Mouse (Mus musculus) kidney, postnatal 0 days (tissue): ENCODE data around the gene Gtpbp2. TPM values are rescaled to one million over a fixed set of nuclear protein-coding genes. Genes with fewer than 3 reads are reported as not detected.

ENCODE experiments used
- ATAC-seq: fragments of 200-750 bp; cut with Nextera tagmentation; replicated peaks from 2 replicates; pipeline ENCODE4 v1.8.0; 2017; ENCODE audit warnings: low read depth, moderate number of reproducible peaks, moderate TSS enrichment, moderate library complexity; ENCODE audit not compliant: low FRiP score
- DNase-seq: peaks from one replicate; pipeline ENCODE4 v3.0.0-alpha.2; 2016; ENCODE audit warnings: low spot score
- H3K27ac ChIP-seq: fragments of 300-500 bp; sonication (generic); 2 replicates; pipeline ENCODE4 v1.5.1; 2014; ENCODE audit warnings: mild to moderate bottlenecking
- H3K27me3 ChIP-seq: fragments of 300-500 bp; sonication (generic); 2 replicates; pipeline ENCODE4 v1.6.1; 2014; ENCODE audit warnings: low read length, mixed read lengths; ENCODE audit not compliant: insufficient read depth
- H3K36me3 ChIP-seq: fragments of 300-500 bp; sonication (generic); 2 replicates; pipeline ENCODE4 v1.6.1; 2014; ENCODE audit warnings: low read length, mixed read lengths; ENCODE audit not compliant: insufficient read depth
- H3K4me1 ChIP-seq: fragments of 300-500 bp; sonication (generic); replicated peaks from 2 replicates; pipeline ENCODE4 v1.6.1; 2014; ENCODE audit warnings: antibody characterized with exemption, low read length, mixed read lengths; ENCODE audit not compliant: insufficient read depth
- H3K4me2 ChIP-seq: fragments of 300-500 bp; sonication (generic); 2 replicates; pipeline ENCODE4 v1.6.1; 2014; ENCODE audit warnings: mild to moderate bottlenecking, low read length, moderate library complexity, mixed read lengths
- H3K4me3 ChIP-seq: fragments of 300-500 bp; sonication (generic); replicated peaks from 2 replicates; pipeline ENCODE4 v1.5.1; 2014; ENCODE audit warnings: low read depth, low read length
- H3K9ac ChIP-seq: fragments of 300-500 bp; sonication (generic); 2 replicates; pipeline ENCODE4 v1.6.1; 2014; ENCODE audit warnings: low read depth, low read length
- H3K9me3 ChIP-seq: fragments of 300-500 bp; sonication (generic); replicated peaks from 2 replicates; pipeline ENCODE4 v1.6.1; 2016; ENCODE audit warnings: low read length, inconsistent platforms, mixed read lengths
- CTCF ChIP-seq: IDR thresholded peaks from 2 replicates; pipeline ENCODE4 v1.5.1; 2016; ENCODE audit warnings: antibody characterized with exemption, low read depth, mild to moderate bottlenecking, moderate library complexity
- WGBS: fragments of 180-500 bp; shearing (Covaris S2); extraction: QIAGEN DNeasy Blood & Tissue Kit; methylation state at CpG from one replicate; pipeline ENCODE4 v1.1.7; 2014; 5-methylcytosine and 5-hydroxymethylcytosine counted together
- polyA plus RNA-seq: library from polyadenylated mRNA; unstranded; fragments of >200 nt; fragmentation: Nextera tagmentation; extraction: Ambion mirVana; gene quantifications from 2 replicates; pipeline ENCODE4 v1.2.1, GENCODE M21; 2015

Gtpbp2 gene
- polyA plus RNA-seq, 1 experiment from 2014 or later = 25.4 TPM

DNA sequence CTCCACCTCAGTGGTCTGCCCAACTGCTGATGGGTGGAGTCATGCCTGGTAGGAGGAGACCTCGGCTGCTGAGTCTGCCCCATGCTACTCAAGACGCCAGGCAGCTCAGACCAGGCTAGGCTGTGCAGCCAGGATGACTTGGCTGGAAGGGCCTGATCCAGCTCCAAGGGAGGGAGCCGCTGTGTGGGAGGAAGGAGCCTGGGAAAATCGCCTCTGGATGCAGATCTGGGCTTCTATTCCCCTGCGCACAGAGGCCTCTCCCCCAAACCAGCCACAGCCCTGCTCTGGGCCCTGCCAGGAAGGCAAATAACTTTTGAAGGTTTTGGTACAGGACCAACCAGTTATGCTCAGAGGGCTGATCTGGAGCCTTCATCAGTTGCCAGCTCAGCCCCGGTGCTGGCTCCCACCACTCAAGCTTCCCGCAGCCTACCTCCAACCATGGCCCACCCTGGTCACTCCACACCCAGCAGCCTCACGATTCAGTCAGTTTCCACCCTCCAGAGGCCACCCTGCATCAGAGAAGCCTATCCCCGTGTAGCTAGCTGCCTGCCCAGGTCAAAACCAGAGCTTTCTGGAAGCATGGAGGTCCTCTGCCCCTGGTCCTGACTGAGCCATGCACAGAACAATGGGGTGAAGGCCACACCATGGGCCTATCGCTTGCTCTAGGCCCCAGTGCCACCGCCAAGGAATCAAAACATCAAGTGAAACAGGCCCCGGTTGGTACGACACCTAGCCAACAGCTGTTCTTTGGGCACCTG is 30.9 kb upstream of the Gtpbp2 start:
- Histone ChIP-seq H3K27me3 (no peaks in the 10 kb centered on the region), H3K36me3 (peaks cover 39% of the 10 kb centered on the region), H3K9me3 (no peaks in the 10 kb centered on the region), H3K4me2 (no peak overlapping the region), H3K4me1 (no peaks in the 10 kb centered on the region; the same call in 1 of the 2 replicates), H3K4me3 (no peak overlapping the region), H3K27ac (no peak overlapping the region), H3K9ac (no peak overlapping the region)
- no peak for TF ChIP-seq CTCF
- peak; percentile 14 for DNase-seq
- WGBS = 63% methylated on average over 13 of the region's 13 CpGs
- peak; percentile 21; the same call in 1 of the 2 replicates for ATAC-seq

DNA sequence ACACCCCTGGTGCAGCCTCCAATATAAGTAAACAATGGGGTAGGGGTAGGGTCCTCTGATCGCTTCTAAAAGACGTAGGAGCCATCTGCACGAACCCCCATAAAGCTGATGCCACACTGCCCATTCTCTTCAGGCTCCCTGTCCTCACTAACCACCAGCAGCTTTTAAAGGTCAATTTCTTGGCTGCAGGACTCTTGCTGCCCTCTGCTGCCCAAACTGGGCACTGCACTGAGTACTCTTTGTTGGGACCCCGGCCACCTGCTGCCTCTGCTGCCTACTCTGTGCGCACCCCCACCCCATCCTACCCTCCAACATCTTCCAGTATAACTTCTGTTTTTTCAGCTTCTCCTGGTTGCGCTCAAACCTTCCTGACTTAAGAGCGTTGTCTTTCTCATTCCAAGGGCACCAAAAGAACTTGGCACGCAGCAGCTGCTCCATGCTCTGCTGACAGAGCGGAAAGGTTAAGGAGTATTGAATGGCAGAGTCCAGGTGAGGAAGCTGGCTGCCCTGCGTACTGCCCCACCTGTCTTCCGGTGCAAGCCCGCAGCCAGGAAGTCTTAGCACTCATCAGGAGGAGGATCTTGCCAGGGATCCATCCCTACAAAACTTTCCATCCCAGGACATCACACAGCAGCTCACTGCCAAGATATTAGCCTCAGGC is 28.6 kb upstream of the Gtpbp2 start:
- Histone ChIP-seq H3K4me3 (no peak overlapping the region), H3K9me3 (no peaks in the 10 kb centered on the region), H3K4me1 (no peaks in the 10 kb centered on the region), H3K36me3 (peaks cover 16% of the 10 kb centered on the region), H3K4me2 (0 out of 2 replicates have a peak overlapping the region, but pooled peaks have one; percentile 8), H3K9ac (no peak overlapping the region), H3K27ac (no peak overlapping the region), H3K27me3 (no peaks in the 10 kb centered on the region)
- peak; percentile 92 for TF ChIP-seq CTCF
- ATAC-seq (peak; percentile 80), DNase-seq (peak; percentile 84)
- WGBS = 11% methylated on average over 12 of the region's 12 CpGs

DNA sequence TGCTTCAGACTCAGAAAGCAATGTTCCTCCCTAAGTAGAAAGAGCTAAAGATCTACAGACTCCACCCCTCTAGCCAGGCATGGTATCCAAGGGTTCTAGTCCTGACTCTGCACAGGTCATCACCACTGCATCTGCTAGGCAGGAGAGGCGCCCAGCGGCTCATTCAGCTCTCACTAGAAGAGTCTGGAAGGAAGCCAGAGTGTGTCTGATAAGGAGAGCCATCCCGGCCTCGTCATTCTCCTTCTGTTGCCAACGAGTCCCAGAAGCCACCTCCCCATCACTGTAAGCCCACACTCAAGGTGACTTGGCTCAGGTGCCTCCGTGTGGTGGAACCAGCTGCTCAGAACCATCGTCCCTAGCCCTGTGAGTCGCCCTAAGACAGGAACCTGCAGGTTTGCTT is 28.0 kb upstream of the Gtpbp2 start:
- no peak for DNase-seq
- no peak overlapping the region for H3K27ac ChIP-seq
- no peaks in the 10 kb centered on the region for H3K4me1 ChIP-seq
- H3K9ac ChIP-seq = no peak overlapping the region
- peaks cover 11% of the 10 kb centered on the region for H3K36me3 ChIP-seq
- 71% methylated on average over 8 of the region's 8 CpGs for WGBS
- ATAC-seq = no peak
- no peaks in the 10 kb centered on the region for H3K9me3 ChIP-seq
- no peak overlapping the region for H3K4me3 ChIP-seq
- no peak for TF ChIP-seq CTCF
- H3K27me3 ChIP-seq = no peaks in the 10 kb centered on the region
- no peak overlapping the region for H3K4me2 ChIP-seq

DNA sequence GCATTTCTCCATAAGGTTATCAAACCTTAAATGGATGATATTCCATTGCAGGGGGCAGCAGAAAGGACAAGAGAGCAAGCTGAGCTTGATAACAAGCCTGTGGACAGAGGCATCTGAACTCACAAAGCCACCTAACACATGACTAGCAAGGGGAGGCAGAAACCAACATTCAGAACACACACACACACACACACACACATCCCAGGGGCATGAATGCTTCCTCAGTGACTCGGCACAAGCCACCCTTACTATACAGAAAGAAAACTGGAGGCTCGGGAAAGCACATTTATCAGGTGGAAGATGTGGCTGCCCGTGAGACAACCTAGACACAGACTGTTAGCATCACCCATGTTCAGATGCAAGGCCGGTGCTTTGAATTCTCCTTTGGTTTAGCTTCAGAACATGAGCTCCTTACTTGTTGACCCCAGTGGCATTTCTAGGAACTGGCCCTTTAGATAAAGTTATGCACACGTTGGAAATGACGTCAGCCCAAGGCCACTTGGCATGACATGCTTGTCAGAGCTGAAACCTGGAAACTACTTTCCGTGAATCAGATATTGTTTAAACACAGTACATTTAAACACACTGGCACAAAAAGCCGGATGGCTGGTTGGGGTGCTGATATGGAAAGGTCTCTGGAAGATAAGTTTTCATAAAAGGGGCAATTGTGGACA is 22.1 kb upstream of the Gtpbp2 start:
- H3K4me2 ChIP-seq = no peak overlapping the region
- DNase-seq (no peak), ATAC-seq (no peak)
- no peak overlapping the region for H3K27ac ChIP-seq
- H3K9me3 ChIP-seq = no peaks in the 10 kb centered on the region
- 0 out of 2 replicates have a peak, but pooled peaks cover 3% of the 10 kb centered on the region for H3K4me1 ChIP-seq
- no peaks in the 10 kb centered on the region for H3K27me3 ChIP-seq
- no peaks in the 10 kb centered on the region for H3K36me3 ChIP-seq
- WGBS = 77% methylated on average over 8 of the region's 8 CpGs
- no peak overlapping the region for H3K9ac ChIP-seq
- TF ChIP-seq CTCF = no peak
- no peak overlapping the region for H3K4me3 ChIP-seq

DNA sequence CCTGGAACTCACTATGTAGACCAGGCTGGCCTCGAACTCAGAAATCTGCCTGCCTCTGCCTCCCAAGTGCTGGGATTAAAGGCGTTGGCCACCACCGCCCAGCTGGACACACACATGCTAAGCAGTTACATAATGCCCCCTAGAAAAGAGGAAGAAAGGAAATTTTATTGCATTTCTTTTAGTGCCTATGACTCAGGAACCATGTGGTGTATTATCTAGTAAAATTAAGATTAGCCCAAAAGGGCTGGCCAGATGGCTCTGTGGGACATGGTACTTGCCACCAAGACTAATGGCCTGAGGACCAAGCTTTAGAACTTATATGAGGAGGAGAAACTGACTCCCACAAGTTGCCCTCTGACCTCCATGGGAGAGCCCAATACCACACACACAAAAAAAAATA is 21.0 kb upstream of the Gtpbp2 start:
- Histone ChIP-seq H3K9ac (no peak overlapping the region), H3K27ac (no peak overlapping the region), H3K9me3 (no peaks in the 10 kb centered on the region), H3K4me1 (0 out of 2 replicates have a peak, but pooled peaks cover 4% of the 10 kb centered on the region), H3K36me3 (no peaks in the 10 kb centered on the region), H3K27me3 (no peaks in the 10 kb centered on the region), H3K4me2 (no peak overlapping the region), H3K4me3 (no peak overlapping the region)
- DNase-seq (no peak), ATAC-seq (no peak)
- no peak for TF ChIP-seq CTCF
- WGBS = 92% methylated on average over 3 of the region's 3 CpGs

DNA sequence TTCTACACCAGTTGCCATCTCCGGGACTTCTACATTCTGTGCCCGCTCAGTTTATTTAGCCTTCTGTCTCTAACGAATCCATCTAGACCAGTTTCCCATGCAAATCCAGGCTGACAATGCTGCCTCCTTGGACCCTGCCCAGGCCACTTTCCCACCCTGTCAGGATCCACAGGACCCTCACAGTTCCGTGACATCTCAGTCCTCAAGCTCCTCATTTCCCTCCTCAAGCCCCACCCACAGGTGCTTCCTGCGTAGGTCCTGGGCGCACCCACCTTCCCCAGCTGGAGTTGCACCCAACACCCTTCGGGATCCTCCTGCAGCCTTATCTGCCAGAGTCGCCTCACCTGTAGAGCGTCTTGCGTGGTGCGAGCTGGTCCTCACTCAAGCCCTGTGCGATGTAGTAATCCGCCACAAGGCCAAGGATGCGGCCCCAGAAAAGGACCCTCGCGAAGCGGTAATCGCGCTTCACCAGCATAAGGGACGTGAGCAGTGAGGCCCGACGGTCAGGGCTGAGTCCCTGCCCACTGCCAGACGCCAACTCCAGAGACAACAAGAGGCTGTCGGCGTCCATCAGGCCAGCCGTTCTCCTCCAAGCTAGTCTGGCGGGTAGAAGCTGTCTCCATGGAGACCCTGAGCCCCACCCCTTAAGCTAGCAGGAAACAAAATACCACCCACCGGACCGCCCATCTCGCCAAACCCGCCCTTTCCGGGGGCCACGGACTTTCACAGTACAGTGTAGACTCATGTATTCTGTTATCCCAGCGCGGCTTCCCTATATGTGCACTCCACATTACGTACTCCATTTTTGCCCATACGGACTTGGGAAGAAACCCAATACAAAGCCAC is 17.0 kb upstream of the Gtpbp2 start, which contains the start of gene Rsph9:
Rsph9 (minus strand) TSS at position 639 of the 846 bp plus-strand sequence.
- H3K4me3 ChIP-seq = peak within 1 kb of the TSS; percentile 53
- H3K27ac ChIP-seq = peak within 1 kb of the TSS; percentile 25; the same call in 1 of the 2 replicates
- peaks cover 19% of the 10 kb centered on the region; the same call in 1 of the 2 replicates for H3K36me3 ChIP-seq
- no peak for TF ChIP-seq CTCF
- ATAC-seq (peak; percentile 93), DNase-seq (peak; percentile 94)
- no peaks in the 10 kb centered on the region for H3K9me3 ChIP-seq
- 0 out of 2 replicates have a peak, but pooled peaks cover 4% of the 10 kb centered on the region for H3K4me1 ChIP-seq
- 5% methylated on average over 37 of the region's 37 CpGs for WGBS
- no peaks in the 10 kb centered on the region for H3K27me3 ChIP-seq
- peak within 1 kb of the TSS; percentile 41 for H3K9ac ChIP-seq
- peak within 1 kb of the TSS; percentile 85 for H3K4me2 ChIP-seq
